In the genomic region with DNA sequence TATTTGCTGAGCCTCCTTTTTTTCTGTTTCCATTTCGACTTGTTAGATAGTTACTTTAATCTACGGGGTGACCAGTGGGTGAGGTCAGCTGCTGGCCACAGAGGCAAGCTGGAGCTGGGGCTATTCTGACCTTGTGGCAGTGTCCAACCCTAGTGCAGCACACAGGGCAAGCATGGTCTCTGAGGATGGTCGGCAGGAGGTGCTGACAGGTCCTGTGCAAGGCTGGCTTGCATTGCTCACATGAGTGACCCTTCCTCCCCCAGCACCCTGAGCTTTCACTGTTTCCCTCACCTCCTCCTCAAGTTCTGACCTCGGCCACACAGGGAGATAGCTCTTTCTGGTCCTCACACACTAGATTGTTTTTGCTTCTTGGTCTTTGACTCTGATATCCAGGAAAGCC, we compare ENCODE assay signal across 18 mouse cellular contexts. TPM values are rescaled to one million over a fixed set of nuclear protein-coding genes. Genes with fewer than 3 reads are reported as not detected.
DNase-seq lines count a peak whose midpoint lies in the region; ATAC-seq and TF ChIP-seq lines count a peak whose summit lies in the region.
"Had no signal": no experiment of that assay in that cellular context is flagged by ENCODE, and none has a peak within 500 bp of the region (broad histone marks: within the 10 kb centered on the region; RNA-seq: fewer than 3 reads in every experiment).

No protein-coding gene starts in this region.

- no peak for ATAC-seq in forebrain, postnatal 0 days
- ATAC-seq in kidney, postnatal 0 days (replicated peaks; ENCODE audit: low FRiP score, low read depth): no peak
- ATAC-seq in hindbrain, embryonic 14.5 days (ENCODE audit: low FRiP score): no peak
- ATAC-seq: inflammation-experienced regulatory T-cells, adult 6 months; lung, postnatal 0 days had no signal

- no peak overlapping the region for H3K9ac ChIP-seq in forebrain, postnatal 0 days
- no peak overlapping the region for H3K9ac ChIP-seq in kidney, postnatal 0 days (ENCODE audit: low read depth, low read length)
- no peak overlapping the region for H3K9ac ChIP-seq in CH12.LX (ENCODE audit: insufficient read depth, low read depth)
- H3K9ac ChIP-seq in hindbrain, embryonic 14.5 days: no peak overlapping the region
- H3K9ac ChIP-seq: liver, embryonic 12.5 days had no signal

- no peaks in the 10 kb centered on the region for H3K27me3 ChIP-seq in forebrain, embryonic 10.5 days (ENCODE audit: poor library complexity, severe bottlenecking)
- H3K27me3 ChIP-seq in forebrain, postnatal 0 days (ENCODE audit: insufficient read depth, low read length): no peaks in the 10 kb centered on the region
- no peaks in the 10 kb centered on the region for H3K27me3 ChIP-seq in kidney, postnatal 0 days (ENCODE audit: insufficient read depth, low read length)
- H3K27me3 ChIP-seq in CH12.LX (replicated peaks): no peaks in the 10 kb centered on the region
- no peaks in the 10 kb centered on the region for H3K27me3 ChIP-seq in hindbrain, embryonic 14.5 days (ENCODE audit: control insufficient read depth, insufficient read depth, low read length)
- H3K27me3 ChIP-seq: liver, embryonic 12.5 days had no signal

- DNase-seq in forebrain, embryonic 10.5 days (ENCODE audit: extremely low spot score, low spot score): no peak
- no peak for DNase-seq in forebrain, postnatal 0 days
- no peak for DNase-seq in kidney, postnatal 0 days (ENCODE audit: low spot score)
- DNase-seq in kidney, postnatal 14 days: no peak
- DNase-seq in CH12.LX (ENCODE audit: extremely low read depth): no peak
- DNase-seq in hindbrain, embryonic 14.5 days (ENCODE audit: low spot score): no peak
- no peak for DNase-seq in cerebellum, adult 11 months
- no peak for DNase-seq in adrenal gland, adult (ENCODE audit: inconsistent age in 2 of 2, low spot score in 1 of 2)
- DNase-seq: adrenal gland, postnatal 14 days; gastrocnemius, postnatal 10 days; right cerebral cortex, postnatal 14 days; thymus, adult 18-20 months had no signal

- peak overlapping the region; percentile 44 for H3K27ac ChIP-seq in forebrain, embryonic 10.5 days
- no peak overlapping the region for H3K27ac ChIP-seq in forebrain, postnatal 0 days (ENCODE audit: low read depth, low read length)
- H3K27ac ChIP-seq in kidney, postnatal 0 days: peak overlapping the region; percentile 27
- no peak overlapping the region for H3K27ac ChIP-seq in CH12.LX (ENCODE audit: insufficient read depth, low read depth)
- peak overlapping the region; percentile 62 for H3K27ac ChIP-seq in hindbrain, embryonic 14.5 days

- TF ChIP-seq RAD21 in CH12.LX (IDR thresholded peaks at IDR 0.05; ENCODE audit: low read depth, low read length): no peak

- H3K4me3 ChIP-seq in forebrain, embryonic 10.5 days: no peak overlapping the region
- H3K4me3 ChIP-seq in forebrain, postnatal 0 days (ENCODE audit: low read depth, low read length): no peak overlapping the region
- no peak overlapping the region for H3K4me3 ChIP-seq in kidney, postnatal 0 days (replicated peaks; ENCODE audit: low read depth, low read length)
- H3K4me3 ChIP-seq in CH12.LX (replicated peaks in 1 of 3; ENCODE audit: low read depth in 2 of 3, low read length in 2 of 3, poor library complexity in 1 of 3): no peak overlapping the region
- H3K4me3 ChIP-seq in hindbrain, embryonic 14.5 days (replicated peaks; ENCODE audit: low read length): no peak overlapping the region
- H3K4me3 ChIP-seq: liver, embryonic 12.5 days had no signal

- H3K4me1 ChIP-seq in forebrain, embryonic 10.5 days: peaks cover 14% of the 10 kb centered on the region
- H3K4me1 ChIP-seq in forebrain, postnatal 0 days (ENCODE audit: insufficient read depth): no peaks in the 10 kb centered on the region
- peaks cover 18% of the 10 kb centered on the region; the same call in 1 of the 2 replicates for H3K4me1 ChIP-seq in kidney, postnatal 0 days (replicated peaks; ENCODE audit: insufficient read depth, low read length)
- peaks cover 12 to 31% of the 10 kb centered on the region in 2 experiments for H3K4me1 ChIP-seq in CH12.LX (ENCODE audit: control insufficient read depth in 1 of 2, insufficient read depth in 2 of 2)
- H3K4me1 ChIP-seq in hindbrain, embryonic 14.5 days (replicated peaks; ENCODE audit: control insufficient read depth, insufficient read depth, low read length): peaks cover 20% of the 10 kb centered on the region

- H3K36me3 ChIP-seq in forebrain, embryonic 10.5 days (replicated peaks): no peaks in the 10 kb centered on the region
- peaks cover 7% of the 10 kb centered on the region; the same call in 1 of the 2 replicates for H3K36me3 ChIP-seq in forebrain, postnatal 0 days (ENCODE audit: insufficient read depth)
- no peaks in the 10 kb centered on the region for H3K36me3 ChIP-seq in kidney, postnatal 0 days (ENCODE audit: insufficient read depth, low read length)
- peaks cover 0 to 2% of the 10 kb centered on the region in 2 experiments for H3K36me3 ChIP-seq in CH12.LX (replicated peaks in 1 of 2; ENCODE audit: control insufficient read depth in 1 of 2, insufficient read depth in 1 of 2, low read length in 1 of 2)
- H3K36me3 ChIP-seq in hindbrain, embryonic 14.5 days (replicated peaks; ENCODE audit: control insufficient read depth, insufficient read depth): 0 out of 2 replicates have a peak, but pooled peaks cover 4% of the 10 kb centered on the region
- H3K36me3 ChIP-seq: liver, embryonic 12.5 days had no signal

- WGBS in forebrain, embryonic 10.5 days: 50% methylated on average over 4 of the region's 4 CpGs
- 38% methylated on average over 4 of the region's 4 CpGs for whole genome bisulfite sequencing in forebrain, postnatal 0 days
- WGBS in kidney, postnatal 0 days: 44% methylated on average over 4 of the region's 4 CpGs
- WGBS in hindbrain, embryonic 14.5 days: 56% methylated on average over 4 of the region's 4 CpGs

- TF ChIP-seq POLR2A in CH12.LX (IDR thresholded peaks at IDR 0.05; ENCODE audit: low read depth, low read length): no peak

- in situ Hi-C loops in CH12.LX (cut with MboI; ENCODE audit: low pct_ligation_motif_present, low pct_unique_long_range_greater_than_20kb, low sequenced_read_pairs): no loop called here

- dilution Hi-C loops in CH12.LX (cut with MboI; ENCODE audit: extremely low pct_ligation_motif_present, extremely low pct_unique_long_range_greater_than_20kb, low sequenced_read_pairs): no loop called here

- TF ChIP-seq EP300 in CH12.LX (IDR thresholded peaks at IDR 0.05; ENCODE audit: low read length): no peak

- no peaks in the 10 kb centered on the region for H3K79me2 ChIP-seq in CH12.LX (replicated peaks; ENCODE audit: control insufficient read depth, extremely low read depth, insufficient read depth, poor library complexity, severe bottlenecking)

- H3K4me2 ChIP-seq in forebrain, postnatal 0 days (ENCODE audit: low read depth): no peak overlapping the region
- no peak overlapping the region for H3K4me2 ChIP-seq in kidney, postnatal 0 days (ENCODE audit: low read length)
- H3K4me2 ChIP-seq in CH12.LX (ENCODE audit: insufficient read depth, low read depth, poor library complexity, severe bottlenecking): no peak overlapping the region
- H3K4me2 ChIP-seq in hindbrain, embryonic 14.5 days (replicated peaks): no peak overlapping the region

- no peak for TF ChIP-seq CTCF in forebrain, postnatal 0 days (IDR thresholded peaks at IDR 0.05; ENCODE audit: low read depth)
- peak; percentile 3; the same call in 1 of the 2 replicates for TF ChIP-seq CTCF in kidney, postnatal 0 days (IDR thresholded peaks at IDR 0.05; ENCODE audit: low read depth)
- TF ChIP-seq CTCF in CH12.LX (conservative IDR thresholded peaks at IDR 0.05 in 1 of 2, IDR thresholded peaks at IDR 0.05 in 1 of 2; ENCODE audit: low read depth in 2 of 2, low read length in 2 of 2): no peak

- no peaks in the 10 kb centered on the region for H3K9me3 ChIP-seq in forebrain, embryonic 10.5 days
- H3K9me3 ChIP-seq in forebrain, postnatal 0 days (ENCODE audit: low read length): no peaks in the 10 kb centered on the region
- no peaks in the 10 kb centered on the region for H3K9me3 ChIP-seq in kidney, postnatal 0 days (replicated peaks; ENCODE audit: low read length)
- H3K9me3 ChIP-seq in CH12.LX (replicated peaks; ENCODE audit: low read length): no peaks in the 10 kb centered on the region
- H3K9me3 ChIP-seq in hindbrain, embryonic 14.5 days (ENCODE audit: control insufficient read depth, low read length): no peaks in the 10 kb centered on the region
- H3K9me3 ChIP-seq: liver, embryonic 12.5 days had no signal

TF ChIP-seq in CH12.LX, 34 proteins besides CTCF, POLR2A, EP300 and RAD21:
- TF ChIP-seq MAX (IDR thresholded peaks at IDR 0.05; ENCODE audit: low read length) (no peak), USF2 (conservative IDR thresholded peaks at IDR 0.05; ENCODE audit: low read depth, low read length) (no peak), KAT2A (IDR thresholded peaks at IDR 0.05; ENCODE audit: insufficient replicate concordance, low read length) (no peak), TBP (conservative IDR thresholded peaks at IDR 0.05; ENCODE audit: low read depth, low read length) (0 out of 2 replicates have a peak, but pooled peaks have one; percentile 48), ZC3H11A (IDR thresholded peaks at IDR 0.05; ENCODE audit: low read depth, low read length) (no peak), MAFK (IDR thresholded peaks at IDR 0.05; ENCODE audit: insufficient replicate concordance, low read length) (no peak), CHD1 (IDR thresholded peaks at IDR 0.05; ENCODE audit: low read depth, low read length) (no peak), IRF4 (IDR thresholded peaks at IDR 0.05; ENCODE audit: low read depth, low read length) (no peak)

RNA-seq across cellular contexts. Expression of gene Snx29, which starts 46.5 kb away (rescaled TPM):
- polyA plus RNA-seq in forebrain, embryonic 10.5 days (2016; fragmentation: Nextera tagmentation; extraction: Ambion mirVana): 8.1 and 9.8 TPM in 2 replicates
- 17.7 and 20.6 TPM in 2 replicates for total RNA-seq in forebrain, postnatal 0 days (2014; rRNA removed)
- polyA plus RNA-seq in forebrain, postnatal 0 days (2015; fragmentation: Nextera tagmentation; extraction: Ambion mirVana): 2.2 and 5.8 TPM in 2 replicates
- 6.9 and 10.8 TPM in 2 replicates for polyA plus RNA-seq in kidney, postnatal 0 days (2015; fragmentation: Nextera tagmentation; extraction: Ambion mirVana)
- total RNA-seq in CH12.LX (2012; rRNA removed) (1.3 and 3.1 TPM in 2 replicates), CH12.LX (2014; rRNA removed) (0.84 and 1.2 TPM in 2 replicates)
- polyA plus RNA-seq in CH12.LX (2012; ENCODE audit: insufficient read length, low read depth): 3.2 TPM in 2 replicates
- polyA plus RNA-seq in hindbrain, embryonic 14.5 days (2014; fragmentation: Nextera tagmentation; extraction: Ambion mirVana): 11.9 and 14.3 TPM in 2 replicates

RNA-seq across cellular contexts. Expression of gene Tnfrsf17, which starts 55.5 kb away (rescaled TPM):
- polyA plus RNA-seq in forebrain, embryonic 10.5 days (2016; fragmentation: Nextera tagmentation; extraction: Ambion mirVana): not detected in 2 replicates
- total RNA-seq in forebrain, postnatal 0 days (2014; rRNA removed): not detected in 2 replicates
- 0.18 and 0.19 TPM in 2 replicates for polyA plus RNA-seq in forebrain, postnatal 0 days (2015; fragmentation: Nextera tagmentation; extraction: Ambion mirVana)
- polyA plus RNA-seq in kidney, postnatal 0 days (2015; fragmentation: Nextera tagmentation; extraction: Ambion mirVana): not detected in 2 replicates
- total RNA-seq in CH12.LX (2012; rRNA removed) (0.17 and 0.29 TPM in 2 replicates), CH12.LX (2014; rRNA removed) (0.32 and 0.42 TPM in 2 replicates)
- polyA plus RNA-seq in CH12.LX (2012; ENCODE audit: insufficient read length, low read depth): not detected in 2 replicates
- polyA plus RNA-seq in hindbrain, embryonic 14.5 days (2014; fragmentation: Nextera tagmentation; extraction: Ambion mirVana): 0.26 TPM in 1 of 2 replicates, not detected in the other
- total RNA-seq: adrenal gland, postnatal 14 days; left cerebral cortex, postnatal 25 days had no signal
- polyA plus RNA-seq: embryonic facial prominence, embryonic 11.5 days; heart, embryonic 14.5 days; inflammation-experienced regulatory T-cells, adult 6 months; liver, embryonic 12.5 days; lung, postnatal 0 days had no signal

Comparison
In these comparisons a context has a peak if more than half of its experiments do, and no peak if none do; other contexts are left out.
1. H3K27ac ChIP-seq: peak in forebrain, embryonic 10.5 days (single experiment), kidney, postnatal 0 days (single experiment) and hindbrain, embryonic 14.5 days (single experiment); none in forebrain, postnatal 0 days (single experiment) and CH12.LX (single experiment).